Mouse (Mus musculus): Measurements from ENCODE around the gene Kcnh5. TPM values are rescaled to one million over a fixed set of nuclear protein-coding genes. Genes with fewer than 3 reads are reported as not detected.

Kcnh5 gene
- polyA plus RNA-seq, 1 experiment from 2014 or later = not detected

DNA sequence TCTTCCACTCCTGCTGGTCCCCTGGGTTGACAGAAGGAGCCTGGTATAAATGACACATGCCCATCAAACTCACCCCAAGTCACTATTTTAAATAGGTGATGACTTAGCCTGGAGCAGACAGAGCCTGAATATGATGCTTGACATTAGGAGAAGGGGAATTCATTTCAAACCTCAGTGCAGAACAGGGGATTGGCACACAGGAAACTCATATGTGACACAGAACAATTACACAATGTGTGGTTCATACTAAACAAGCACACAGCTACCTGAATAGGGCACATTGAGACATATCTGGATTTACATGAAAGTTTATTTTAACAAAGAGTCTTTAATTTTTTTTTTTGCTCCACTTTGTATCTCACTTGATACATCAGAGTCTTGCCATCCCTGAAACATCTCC is 276.4 kb downstream of the Kcnh5 start:
- ATAC-seq (replicated peaks; ENCODE audit: low FRiP score, low TSS enrichment, low read depth) (no peak), DNase-seq (ENCODE audit: low spot score) (no peak)
- no peak overlapping the region for H3K4me2 ChIP-seq (ENCODE audit: low read length)
- no peaks in the 10 kb centered on the region for H3K36me3 ChIP-seq (ENCODE audit: control insufficient read depth, insufficient read depth, low read length)
- no peak overlapping the region for H3K27ac ChIP-seq (ENCODE audit: low read depth)
- H3K27me3 ChIP-seq (replicated peaks; ENCODE audit: control insufficient read depth, insufficient read depth, low read length) = no peaks in the 10 kb centered on the region
- no peaks in the 10 kb centered on the region for H3K4me1 ChIP-seq (replicated peaks; ENCODE audit: control insufficient read depth, insufficient read depth, low read length)
- no peaks in the 10 kb centered on the region for H3K9me3 ChIP-seq (ENCODE audit: control insufficient read depth, low read length)
- H3K9ac ChIP-seq (ENCODE audit: low read length) = no peak overlapping the region
- no peak overlapping the region for H3K4me3 ChIP-seq (ENCODE audit: low read depth, low read length)

DNA sequence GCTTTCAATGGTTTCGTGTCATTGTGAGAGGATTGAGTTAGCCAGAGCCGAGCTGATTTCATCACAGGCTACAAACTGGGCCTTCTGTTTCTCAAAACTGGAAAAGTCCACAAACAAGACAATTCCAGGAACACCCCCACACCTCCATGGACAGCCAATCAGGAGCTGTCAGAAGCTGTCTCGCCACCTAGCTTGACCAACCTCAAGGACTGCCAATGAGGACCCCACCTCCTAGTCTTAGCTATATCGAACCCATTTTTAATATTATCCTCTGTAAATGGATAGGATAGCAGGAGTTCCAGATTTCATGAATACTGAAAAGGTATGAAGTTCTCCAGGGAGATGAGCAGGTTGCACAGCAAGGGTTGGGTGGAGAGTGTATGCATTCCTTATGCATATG is 278.1 kb downstream of the Kcnh5 start:
- whole genome bisulfite sequencing = 88% methylated on average over 4 of the region's 4 CpGs
- Histone ChIP-seq H3K27me3 (replicated peaks; ENCODE audit: control insufficient read depth, insufficient read depth, low read length) (no peaks in the 10 kb centered on the region), H3K9me3 (ENCODE audit: control insufficient read depth, low read length) (no peaks in the 10 kb centered on the region), H3K4me3 (ENCODE audit: low read depth, low read length) (no peak overlapping the region), H3K9ac (ENCODE audit: low read length) (no peak overlapping the region), H3K27ac (ENCODE audit: low read depth) (no peak overlapping the region), H3K36me3 (ENCODE audit: control insufficient read depth, insufficient read depth, low read length) (no peaks in the 10 kb centered on the region), H3K4me2 (ENCODE audit: low read length) (no peak overlapping the region), H3K4me1 (replicated peaks; ENCODE audit: control insufficient read depth, insufficient read depth, low read length) (no peaks in the 10 kb centered on the region)
- DNase-seq (ENCODE audit: low spot score) (no peak), ATAC-seq (replicated peaks; ENCODE audit: low FRiP score, low TSS enrichment, low read depth) (no peak)

DNA sequence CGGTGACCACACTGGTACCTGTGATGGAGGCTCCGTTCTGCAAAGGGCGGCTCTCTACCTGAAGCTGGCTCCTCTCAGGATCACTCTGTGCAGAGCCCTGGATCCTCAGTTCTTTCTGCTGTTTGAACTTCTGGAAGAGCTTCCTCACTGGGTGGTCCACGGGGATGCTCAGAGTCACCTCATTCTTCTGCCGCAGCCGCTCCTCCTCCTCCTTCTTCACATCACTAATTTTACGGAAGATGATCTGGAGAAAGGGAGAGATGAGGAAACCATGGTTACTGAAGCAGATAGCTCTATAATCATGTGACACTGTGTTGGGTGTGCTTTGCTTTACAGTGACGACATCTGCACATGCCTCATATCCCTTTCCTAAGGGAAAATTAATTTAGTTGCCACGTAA is 278.9 kb downstream of the Kcnh5 start:
- Histone ChIP-seq H3K4me2 (ENCODE audit: low read length) (no peak overlapping the region), H3K4me1 (replicated peaks; ENCODE audit: control insufficient read depth, insufficient read depth, low read length) (no peaks in the 10 kb centered on the region), H3K36me3 (ENCODE audit: control insufficient read depth, insufficient read depth, low read length) (no peaks in the 10 kb centered on the region), H3K9ac (ENCODE audit: low read length) (no peak overlapping the region), H3K9me3 (ENCODE audit: control insufficient read depth, low read length) (no peaks in the 10 kb centered on the region), H3K27me3 (replicated peaks; ENCODE audit: control insufficient read depth, insufficient read depth, low read length) (no peaks in the 10 kb centered on the region), H3K4me3 (ENCODE audit: low read depth, low read length) (no peak overlapping the region), H3K27ac (ENCODE audit: low read depth) (no peak overlapping the region)
- ATAC-seq (replicated peaks; ENCODE audit: low FRiP score, low TSS enrichment, low read depth) (no peak), DNase-seq (ENCODE audit: low spot score) (no peak)
- 88% methylated on average over 9 of the region's 9 CpGs for WGBS

DNA sequence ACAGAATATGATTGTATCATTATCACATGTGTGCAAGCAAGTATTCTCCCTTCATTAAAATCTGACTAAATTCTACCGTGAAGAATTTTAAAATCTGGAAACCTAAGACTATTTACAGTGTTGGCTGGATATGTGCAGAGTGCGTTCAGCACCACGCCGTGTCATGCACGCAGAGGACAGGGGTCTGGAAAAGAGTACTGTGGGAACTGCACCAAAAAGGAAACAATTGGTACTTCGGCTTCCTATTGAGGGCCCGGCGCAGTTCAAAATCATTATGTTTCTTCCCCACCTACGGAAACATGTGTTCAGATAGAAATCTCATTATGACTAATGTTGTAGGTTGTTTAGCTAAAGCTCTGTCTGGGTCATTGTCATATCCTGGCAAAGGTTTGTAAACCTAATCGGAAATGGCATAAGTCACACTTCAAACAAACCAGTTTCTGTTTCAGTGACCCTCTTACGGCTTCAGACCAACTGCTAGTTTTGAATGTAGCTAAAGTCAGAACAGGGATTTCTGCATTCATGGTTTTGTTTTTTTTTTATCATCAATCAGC is 282.2 kb downstream of the Kcnh5 start:
- no peak for DNase-seq (ENCODE audit: low spot score)
- WGBS = 81% methylated on average over 11 of the region's 11 CpGs

DNA sequence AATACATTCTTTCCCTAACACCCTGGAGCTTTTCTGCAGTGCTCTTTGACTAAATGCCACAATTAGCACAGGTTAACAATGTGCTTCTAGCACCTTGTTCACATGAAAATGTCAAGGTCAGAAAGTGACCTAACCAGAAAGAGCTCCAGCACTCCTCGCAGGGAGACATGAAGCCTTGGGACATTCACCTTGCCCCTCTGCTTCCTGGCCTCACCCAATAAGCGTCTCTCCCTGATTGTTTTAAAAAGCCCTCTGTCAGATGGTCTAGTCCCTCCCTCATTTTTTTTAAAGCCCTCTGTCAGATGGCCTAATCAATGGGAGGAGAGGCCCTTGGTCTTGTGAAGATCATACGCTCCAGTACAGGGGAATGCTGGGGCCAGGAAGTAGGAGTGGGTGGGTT is 287.7 kb downstream of the Kcnh5 start:
- no peak overlapping the region for H3K9ac ChIP-seq (ENCODE audit: low read length)
- no peaks in the 10 kb centered on the region for H3K27me3 ChIP-seq (replicated peaks; ENCODE audit: control insufficient read depth, insufficient read depth, low read length)
- no peak overlapping the region for H3K4me3 ChIP-seq (ENCODE audit: low read depth, low read length)
- no peaks in the 10 kb centered on the region for H3K36me3 ChIP-seq (ENCODE audit: control insufficient read depth, insufficient read depth, low read length)
- H3K27ac ChIP-seq (ENCODE audit: low read depth) = no peak overlapping the region
- ATAC-seq (replicated peaks; ENCODE audit: low FRiP score, low TSS enrichment, low read depth) (no peak), DNase-seq (ENCODE audit: low spot score) (no peak)
- H3K4me1 ChIP-seq (replicated peaks; ENCODE audit: control insufficient read depth, insufficient read depth, low read length) = no peaks in the 10 kb centered on the region
- H3K9me3 ChIP-seq (ENCODE audit: control insufficient read depth, low read length) = no peaks in the 10 kb centered on the region
- WGBS = 63% methylated on average over 3 of the region's 3 CpGs
- no peak overlapping the region for H3K4me2 ChIP-seq (ENCODE audit: low read length)

More for the DNA sequence above, 282.2 kb downstream of the Kcnh5 start:
- H3K27ac ChIP-seq (ENCODE audit: low read depth) = no peak overlapping the region
- H3K4me1 ChIP-seq (replicated peaks; ENCODE audit: control insufficient read depth, insufficient read depth, low read length) = no peaks in the 10 kb centered on the region
- no peak overlapping the region for H3K9ac ChIP-seq (ENCODE audit: low read length)
- H3K27me3 ChIP-seq (replicated peaks; ENCODE audit: control insufficient read depth, insufficient read depth, low read length) = no peaks in the 10 kb centered on the region
- no peak overlapping the region for H3K4me2 ChIP-seq (ENCODE audit: low read length)
- no peaks in the 10 kb centered on the region for H3K9me3 ChIP-seq (ENCODE audit: control insufficient read depth, low read length)
- no peak for ATAC-seq (replicated peaks; ENCODE audit: low FRiP score, low TSS enrichment, low read depth)
- no peaks in the 10 kb centered on the region for H3K36me3 ChIP-seq (ENCODE audit: control insufficient read depth, insufficient read depth, low read length)
- H3K4me3 ChIP-seq (ENCODE audit: low read depth, low read length) = no peak overlapping the region

DNA sequence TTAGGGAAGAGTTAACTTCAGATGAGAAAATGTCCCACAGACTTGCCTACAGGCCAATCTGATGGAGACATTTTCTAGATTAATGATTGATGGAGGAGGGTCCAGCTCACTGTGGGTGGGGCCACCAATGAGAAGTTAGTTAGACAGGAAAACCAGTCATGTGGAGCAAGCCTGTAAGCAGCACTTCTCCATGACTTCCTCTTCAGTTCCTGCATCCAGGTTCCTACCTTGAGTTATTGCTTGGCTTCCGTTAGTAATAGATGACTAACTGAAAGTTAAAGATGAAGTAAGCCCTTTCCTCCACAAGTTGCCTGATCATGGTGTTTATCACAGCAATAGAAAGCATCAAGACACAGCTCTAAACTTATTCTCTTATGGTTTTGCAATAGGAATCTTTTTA is 290.1 kb downstream of the Kcnh5 start:
- Histone ChIP-seq H3K9me3 (ENCODE audit: control insufficient read depth, low read length) (no peaks in the 10 kb centered on the region), H3K27me3 (replicated peaks; ENCODE audit: control insufficient read depth, insufficient read depth, low read length) (no peaks in the 10 kb centered on the region), H3K4me1 (replicated peaks; ENCODE audit: control insufficient read depth, insufficient read depth, low read length) (no peaks in the 10 kb centered on the region), H3K27ac (ENCODE audit: low read depth) (no peak overlapping the region), H3K9ac (ENCODE audit: low read length) (no peak overlapping the region), H3K4me3 (ENCODE audit: low read depth, low read length) (no peak overlapping the region), H3K4me2 (ENCODE audit: low read length) (no peak overlapping the region), H3K36me3 (ENCODE audit: control insufficient read depth, insufficient read depth, low read length) (no peaks in the 10 kb centered on the region)
- ATAC-seq (replicated peaks; ENCODE audit: low FRiP score, low TSS enrichment, low read depth) (no peak), DNase-seq (ENCODE audit: low spot score) (no peak)
- WGBS = 84% methylated on average over 1 of the region's 1 CpGs

DNA sequence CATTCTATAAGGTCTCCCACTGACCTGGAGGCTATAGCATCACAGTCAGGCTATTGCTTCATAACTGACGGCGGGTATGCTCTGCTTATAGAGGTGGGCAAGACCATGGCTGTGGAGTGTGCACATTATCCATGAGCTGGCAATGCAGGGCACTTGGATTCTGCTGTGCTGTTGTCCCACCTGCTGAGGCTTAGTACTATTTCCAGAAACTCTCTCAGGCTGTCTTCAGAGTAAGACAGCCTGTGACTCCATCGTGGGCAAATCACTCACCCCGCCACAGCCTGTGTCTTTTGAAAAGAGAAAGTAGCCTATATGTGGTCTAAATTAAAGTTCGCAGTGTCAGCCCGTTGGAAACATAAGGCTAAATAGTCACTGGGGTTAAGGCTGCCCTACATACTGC is 295.8 kb downstream of the Kcnh5 start:
- Histone ChIP-seq H3K27me3 (replicated peaks; ENCODE audit: control insufficient read depth, insufficient read depth, low read length) (no peaks in the 10 kb centered on the region), H3K27ac (ENCODE audit: low read depth) (no peak overlapping the region), H3K4me1 (replicated peaks; ENCODE audit: control insufficient read depth, insufficient read depth, low read length) (no peaks in the 10 kb centered on the region), H3K9me3 (ENCODE audit: control insufficient read depth, low read length) (no peaks in the 10 kb centered on the region), H3K4me2 (ENCODE audit: low read length) (no peak overlapping the region), H3K9ac (ENCODE audit: low read length) (no peak overlapping the region), H3K4me3 (ENCODE audit: low read depth, low read length) (no peak overlapping the region), H3K36me3 (ENCODE audit: control insufficient read depth, insufficient read depth, low read length) (no peaks in the 10 kb centered on the region)
- WGBS = 87% methylated on average over 6 of the region's 6 CpGs
- DNase-seq (ENCODE audit: low spot score) (no peak), ATAC-seq (replicated peaks; ENCODE audit: low FRiP score, low TSS enrichment, low read depth) (no peak)

DNA sequence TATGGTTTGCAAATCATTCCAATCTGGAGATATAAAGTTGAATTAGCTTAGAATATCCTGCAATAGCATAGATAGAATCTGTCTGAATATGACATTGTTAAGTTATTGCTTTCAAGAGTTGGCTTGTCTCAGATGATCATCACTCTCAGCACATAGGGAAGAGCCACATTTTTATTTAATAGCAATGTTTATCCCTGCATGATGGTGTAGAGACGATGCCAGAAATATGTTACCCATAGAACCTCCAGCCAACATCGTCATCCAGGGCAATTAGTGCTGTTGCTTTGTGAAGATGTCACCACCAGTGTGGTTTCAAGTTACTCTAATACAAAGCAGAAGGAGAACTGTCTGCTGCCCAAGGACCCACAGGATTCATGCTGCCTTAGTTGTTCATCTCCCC is 321.5 kb downstream of the Kcnh5 start:
- 70% methylated on average over 2 of the region's 2 CpGs for WGBS

DNA sequence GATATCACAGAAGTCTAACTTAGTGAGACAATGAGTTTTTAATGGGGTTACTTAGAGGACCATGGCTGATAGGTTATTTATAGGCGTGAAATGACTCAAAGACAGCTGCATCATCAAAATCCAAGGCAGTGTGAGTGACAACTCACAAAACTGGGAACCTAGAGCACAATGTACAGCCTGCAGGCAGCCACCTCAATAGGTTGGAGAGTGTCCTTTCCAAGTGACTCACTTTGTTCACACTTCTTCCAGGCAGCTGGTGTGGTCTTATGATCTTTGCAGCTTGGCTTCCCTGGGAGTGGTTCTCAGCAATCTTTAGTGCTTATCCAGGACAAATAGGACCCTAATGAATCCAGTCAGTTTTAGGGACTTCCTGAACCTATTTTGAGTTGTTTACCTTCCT is 322.9 kb downstream of the Kcnh5 start:
- DNase-seq (ENCODE audit: low spot score) (no peak), ATAC-seq (replicated peaks; ENCODE audit: low FRiP score, low TSS enrichment, low read depth) (no peak)
- H3K9me3 ChIP-seq (ENCODE audit: control insufficient read depth, low read length) = no peaks in the 10 kb centered on the region
- H3K27ac ChIP-seq (ENCODE audit: low read depth) = no peak overlapping the region
- 74% methylated on average over 1 of the region's 1 CpGs for WGBS
- no peaks in the 10 kb centered on the region for H3K36me3 ChIP-seq (ENCODE audit: control insufficient read depth, insufficient read depth, low read length)
- no peak overlapping the region for H3K4me3 ChIP-seq (ENCODE audit: low read depth, low read length)
- H3K4me1 ChIP-seq (replicated peaks; ENCODE audit: control insufficient read depth, insufficient read depth, low read length) = no peaks in the 10 kb centered on the region
- no peak overlapping the region for H3K4me2 ChIP-seq (ENCODE audit: low read length)
- H3K9ac ChIP-seq (ENCODE audit: low read length) = no peak overlapping the region
- H3K27me3 ChIP-seq (replicated peaks; ENCODE audit: control insufficient read depth, insufficient read depth, low read length) = no peaks in the 10 kb centered on the region

More for the DNA sequence above, 321.5 kb downstream of the Kcnh5 start:
- Histone ChIP-seq H3K27me3 (replicated peaks; ENCODE audit: control insufficient read depth, insufficient read depth, low read length) (no peaks in the 10 kb centered on the region), H3K9me3 (ENCODE audit: control insufficient read depth, low read length) (no peaks in the 10 kb centered on the region), H3K4me3 (ENCODE audit: low read depth, low read length) (no peak overlapping the region), H3K4me2 (ENCODE audit: low read length) (no peak overlapping the region), H3K27ac (ENCODE audit: low read depth) (no peak overlapping the region), H3K36me3 (ENCODE audit: control insufficient read depth, insufficient read depth, low read length) (no peaks in the 10 kb centered on the region), H3K9ac (ENCODE audit: low read length) (no peak overlapping the region), H3K4me1 (replicated peaks; ENCODE audit: control insufficient read depth, insufficient read depth, low read length) (no peaks in the 10 kb centered on the region)
- ATAC-seq (replicated peaks; ENCODE audit: low FRiP score, low TSS enrichment, low read depth) (no peak), DNase-seq (ENCODE audit: low spot score) (no peak)
